Mouse (Mus musculus) lung, embryonic 15.5 days (tissue): ENCODE data around the gene Cdk4. TPM values are rescaled to one million over a fixed set of nuclear protein-coding genes. Genes with fewer than 3 reads are reported as not detected.
"Not testable (repeated sequence)": the region's sequence is repeated elsewhere in the genome, so short reads cannot be mapped to it uniquely, and the experiment has no call there.

ENCODE experiments used
- ATAC-seq: fragments of 200-750 bp; cut with Nextera tagmentation; 2 replicates; pipeline ENCODE4 v1.8.0; 2017; ENCODE audit warnings: moderate number of reproducible peaks, borderline replicate concordance; ENCODE audit not compliant: low FRiP score, low TSS enrichment; ENCODE audit errors: extremely low read depth
- H3K27ac ChIP-seq: fragments of 300-500 bp; sonication (generic); 2 replicates; pipeline ENCODE4 v1.5.1; 2015; ENCODE audit warnings: moderate library complexity, mild to moderate bottlenecking, inconsistent platforms
- H3K27me3 ChIP-seq: fragments of 300-500 bp; sonication (generic); 2 replicates; pipeline ENCODE4 v1.6.1; 2015; ENCODE audit warnings: inconsistent platforms
- H3K36me3 ChIP-seq: fragments of 300-500 bp; sonication (generic); 2 replicates; pipeline ENCODE4 v1.6.1; 2015; ENCODE audit warnings: inconsistent platforms
- H3K4me1 ChIP-seq: fragments of 300-500 bp; sonication (generic); 2 replicates; pipeline ENCODE4 v1.6.1; 2015; ENCODE audit warnings: inconsistent platforms
- H3K4me2 ChIP-seq: fragments of 300-500 bp; sonication (generic); 2 replicates; pipeline ENCODE4 v1.6.1; 2015; ENCODE audit warnings: inconsistent platforms, mild to moderate bottlenecking, moderate library complexity
- H3K4me3 ChIP-seq: fragments of 300-500 bp; sonication (generic); 2 replicates; pipeline ENCODE4 v1.5.1; 2015; ENCODE audit warnings: mild to moderate bottlenecking, inconsistent platforms
- H3K9ac ChIP-seq: fragments of 300-500 bp; sonication (generic); 2 replicates; pipeline ENCODE4 v1.6.1; 2015; ENCODE audit warnings: inconsistent platforms
- H3K9me3 ChIP-seq: fragments of 300-500 bp; sonication (generic); 2 replicates; pipeline ENCODE4 v1.6.1; 2016; ENCODE audit warnings: inconsistent platforms
- WGBS: fragments of 180-500 bp; shearing (Covaris S2); methylation state at CpG from one replicate; pipeline ENCODE4 v1.1.7; 2015; 5-methylcytosine and 5-hydroxymethylcytosine counted together
- polyA plus RNA-seq: library from polyadenylated mRNA; unstranded; fragments of >200 nt; fragmentation: Nextera tagmentation; extraction: Ambion mirVana; gene quantifications from 2 replicates; pipeline ENCODE4 v1.2.1, GENCODE M21; 2015

Gene Cdk4
- polyA plus RNA-seq, 1 experiment from 2014 or later = 1,786 TPM

DNA sequence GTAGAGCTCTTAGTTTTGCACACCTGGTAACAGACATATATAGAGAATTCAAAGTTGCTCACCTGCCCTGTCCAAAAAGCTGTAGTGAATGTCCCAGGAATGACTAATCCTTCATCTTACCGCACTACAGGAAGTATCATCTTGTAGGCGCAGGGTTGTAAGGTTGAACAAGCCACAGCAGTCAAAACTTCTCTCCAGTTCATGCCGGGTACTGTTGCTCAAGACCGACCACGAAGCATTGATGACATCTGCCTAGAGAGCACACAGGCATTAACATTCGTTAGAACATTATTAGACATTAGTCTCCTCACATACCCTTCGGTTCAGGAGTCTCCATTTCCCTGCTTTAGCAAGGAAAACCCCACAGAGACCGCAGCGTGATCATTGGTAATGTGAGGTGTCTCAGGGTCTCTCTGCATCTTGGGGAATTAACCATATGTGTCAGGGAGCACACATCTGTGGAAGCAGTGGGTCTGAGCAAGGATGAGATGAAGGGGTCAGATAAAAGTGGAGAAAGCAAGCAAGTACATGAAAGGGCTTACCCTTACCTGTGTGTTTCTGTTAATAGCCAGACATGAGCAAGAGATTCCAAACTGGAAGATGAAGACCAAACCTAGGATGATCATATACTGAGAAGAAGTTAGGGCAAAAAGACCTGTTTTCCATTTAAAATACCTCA lies 5.2 kb downstream of the Cdk4 start:
- peak overlapping the region; percentile 57 for H3K4me3 ChIP-seq
- WGBS = 62% methylated on average over 9 of the region's 9 CpGs
- peak overlapping the region; percentile 83 for H3K4me2 ChIP-seq
- peaks cover 29% of the 10 kb centered on the region for H3K4me1 ChIP-seq
- peaks cover 39% of the 10 kb centered on the region for H3K36me3 ChIP-seq
- 0 out of 2 replicates have a peak overlapping the region, but pooled peaks have one; percentile 90 for H3K27ac ChIP-seq
- no peak for ATAC-seq
- peak overlapping the region; percentile 58 for H3K9ac ChIP-seq
- no peaks in the 10 kb centered on the region for H3K27me3 ChIP-seq
- no peaks in the 10 kb centered on the region for H3K9me3 ChIP-seq

DNA sequence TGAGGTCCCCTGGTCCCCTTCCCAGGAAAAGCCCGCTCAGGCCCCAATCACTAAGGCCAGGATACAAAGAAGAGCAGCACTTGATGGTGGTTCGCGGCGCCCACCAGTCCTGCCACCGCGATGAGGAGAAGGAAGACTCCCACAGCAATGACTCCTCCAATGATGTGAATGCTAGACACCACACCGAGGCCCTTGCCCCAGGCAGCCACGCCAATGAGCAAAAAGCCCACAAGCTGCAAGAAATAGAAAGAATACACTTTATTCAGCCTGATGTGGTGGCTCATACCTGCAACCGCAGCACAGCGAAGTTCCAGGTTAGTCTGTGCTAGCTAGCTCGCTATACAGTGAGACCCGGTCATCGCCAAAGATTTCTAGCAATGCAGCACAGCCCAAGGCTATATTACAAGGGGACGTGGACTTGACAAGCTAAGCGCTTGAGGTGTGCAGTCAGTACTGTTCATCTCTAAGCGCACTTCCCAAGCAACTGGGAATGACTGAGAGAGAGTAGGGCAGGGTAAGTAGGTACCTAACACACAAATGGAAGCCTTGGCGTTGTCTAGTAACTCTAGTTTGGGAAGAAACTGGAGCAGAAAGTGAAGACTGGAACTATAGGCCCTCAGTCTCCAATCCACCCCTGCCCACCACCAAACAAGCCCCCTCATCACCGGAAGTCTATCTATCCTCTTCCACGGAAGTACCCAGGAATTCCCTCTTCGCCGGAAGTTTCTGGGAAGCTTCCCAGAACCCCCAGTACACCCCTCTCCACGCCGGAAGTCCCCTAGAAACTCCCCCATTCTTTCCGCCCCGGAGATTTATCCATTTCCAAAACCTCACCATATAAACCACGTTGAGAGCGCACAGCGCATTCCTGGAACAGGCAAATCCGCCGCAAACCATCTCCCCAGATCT lies 6.2 kb downstream of the Cdk4 start:
- Histone ChIP-seq H3K9me3 (no peaks in the 10 kb centered on the region), H3K36me3 (peaks cover 39% of the 10 kb centered on the region), H3K27ac (peak overlapping the region; percentile 90), H3K4me3 (peak overlapping the region; percentile 57), H3K4me2 (peak overlapping the region; percentile 83), H3K4me1 (peaks cover 29% of the 10 kb centered on the region), H3K9ac (peak overlapping the region; percentile 58), H3K27me3 (no peaks in the 10 kb centered on the region)
- 4% methylated on average over 30 of the region's 30 CpGs for WGBS
- peak; percentile 54 for ATAC-seq

DNA sequence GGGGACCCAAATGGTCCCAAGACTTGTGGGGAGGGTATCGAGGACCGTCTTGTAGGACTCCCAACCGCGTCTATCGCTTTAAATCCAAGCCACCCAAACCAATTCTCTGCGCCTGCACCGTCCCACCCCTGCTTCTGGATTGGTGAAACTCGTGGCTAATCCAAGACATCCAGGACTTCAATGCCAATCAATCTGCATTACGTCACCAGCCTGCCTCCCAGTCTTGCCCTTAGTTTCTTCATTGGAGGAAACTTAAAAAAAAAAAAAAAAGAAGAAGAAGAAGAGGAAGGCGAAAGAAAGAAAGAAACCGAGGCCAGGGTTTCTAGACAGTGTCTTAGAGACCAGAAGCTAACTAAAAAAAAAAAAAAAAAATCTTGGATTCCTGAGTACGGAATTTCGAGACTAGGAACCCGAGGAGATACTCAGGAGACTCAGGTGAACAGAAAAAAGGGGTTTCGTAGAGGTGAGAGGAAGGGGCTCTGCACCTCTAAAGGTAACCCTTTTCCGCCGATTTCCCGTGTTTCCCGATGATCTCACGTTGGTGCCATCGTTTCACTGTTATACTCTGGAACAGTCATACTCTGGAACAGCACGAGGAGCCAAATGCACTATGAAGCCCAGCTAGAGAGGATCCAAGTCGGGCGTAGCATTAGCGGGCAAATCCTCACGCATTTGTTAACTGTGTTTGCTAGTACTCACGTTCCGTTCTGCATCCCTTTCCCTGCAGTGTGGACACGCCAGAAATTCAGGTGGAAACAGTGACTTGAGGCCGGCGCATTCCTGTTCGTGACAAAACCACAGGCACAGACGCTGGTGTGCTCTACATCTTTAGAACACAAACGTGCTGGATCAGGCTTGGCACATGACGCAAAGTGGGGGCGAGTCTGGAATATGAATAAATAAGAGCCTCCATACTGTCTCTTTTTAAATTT lies 7.1 kb downstream of the Cdk4 start, which contains the start of gene Tspan31:
Gene Tspan31 (minus strand): TSS at position 75 of the 932 bp plus-strand sequence.
- peak within 1 kb of the TSS; percentile 83 for H3K4me2 ChIP-seq
- peak within 1 kb of the TSS; percentile 57 for H3K4me3 ChIP-seq
- H3K36me3 ChIP-seq = peaks cover 32% of the 10 kb centered on the region
- peak; percentile 91 for ATAC-seq
- WGBS = under 1% methylated on average over 36 of the region's 36 CpGs
- H3K9ac ChIP-seq = peak within 1 kb of the TSS; percentile 67
- H3K9me3 ChIP-seq = no peaks in the 10 kb centered on the region
- peaks cover 3% of the 10 kb centered on the region; the same call in 1 of the 2 replicates for H3K27me3 ChIP-seq
- H3K4me1 ChIP-seq = peaks cover 22% of the 10 kb centered on the region
- H3K27ac ChIP-seq = peak within 1 kb of the TSS; percentile 90

DNA sequence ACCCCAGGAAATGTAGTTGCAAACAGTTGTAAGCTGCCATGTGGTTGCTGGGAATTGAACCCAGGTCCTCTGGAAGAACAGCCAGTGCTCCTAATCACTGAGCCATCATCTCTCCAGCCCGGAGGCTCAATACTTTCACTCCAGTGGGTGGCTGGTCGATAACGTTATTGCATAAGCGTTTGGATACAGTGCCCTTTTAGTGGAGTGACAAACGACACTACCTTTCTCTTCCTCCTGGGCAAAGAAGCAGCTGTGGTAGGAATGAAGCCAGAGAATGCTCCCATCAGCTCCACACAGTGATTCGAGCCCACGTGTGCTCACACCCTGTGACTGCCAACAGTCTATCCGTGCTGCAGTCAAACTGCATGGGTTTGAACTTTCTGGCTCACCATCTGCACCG lies 7.9 kb downstream of the Cdk4 start:
- WGBS = 64% methylated on average over 9 of the region's 9 CpGs
- no peak for ATAC-seq

DNA sequence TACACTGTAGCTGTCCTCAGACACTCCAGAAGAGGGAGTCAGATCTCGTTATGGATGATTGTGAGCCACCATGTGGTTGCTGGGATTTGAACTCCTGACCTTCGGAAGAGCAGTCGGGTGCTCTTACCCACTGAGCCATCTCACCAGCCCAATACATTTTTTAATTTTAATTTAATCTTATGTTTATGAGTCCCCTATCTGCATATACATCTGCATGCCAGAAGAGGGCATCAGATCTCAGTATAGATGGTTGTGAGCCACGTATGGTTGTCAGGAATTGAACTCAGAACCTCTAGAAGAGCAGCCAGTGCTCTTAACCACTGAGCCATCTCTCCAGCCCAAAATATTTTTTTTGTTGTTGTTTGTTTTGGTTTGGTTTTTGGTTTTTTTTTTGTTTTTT lies 8.9 kb downstream of the Cdk4 start:
- Histone ChIP-seq H3K4me1 (peaks cover 22% of the 10 kb centered on the region), H3K36me3 (peaks cover 14% of the 10 kb centered on the region), H3K27me3 (peaks cover 21% of the 10 kb centered on the region)
- H3K27ac ChIP-seq, H3K9me3 ChIP-seq, H3K4me2 ChIP-seq, H3K9ac ChIP-seq, H3K4me3 ChIP-seq, ATAC-seq: not testable (repeated sequence)
- 77% methylated on average over 4 of the region's 4 CpGs for WGBS

More for the DNA sequence above, 7.9 kb downstream of the Cdk4 start:
- peak overlapping the region; percentile 67; the same call in 1 of the 2 replicates for H3K9ac ChIP-seq
- peaks cover 10% of the 10 kb centered on the region for H3K27me3 ChIP-seq
- peak overlapping the region; percentile 83 for H3K4me2 ChIP-seq
- H3K4me1 ChIP-seq = peaks cover 22% of the 10 kb centered on the region
- no peaks in the 10 kb centered on the region for H3K9me3 ChIP-seq
- no peak overlapping the region for H3K27ac ChIP-seq
- peaks cover 24% of the 10 kb centered on the region for H3K36me3 ChIP-seq
- peak overlapping the region; percentile 57 for H3K4me3 ChIP-seq

DNA sequence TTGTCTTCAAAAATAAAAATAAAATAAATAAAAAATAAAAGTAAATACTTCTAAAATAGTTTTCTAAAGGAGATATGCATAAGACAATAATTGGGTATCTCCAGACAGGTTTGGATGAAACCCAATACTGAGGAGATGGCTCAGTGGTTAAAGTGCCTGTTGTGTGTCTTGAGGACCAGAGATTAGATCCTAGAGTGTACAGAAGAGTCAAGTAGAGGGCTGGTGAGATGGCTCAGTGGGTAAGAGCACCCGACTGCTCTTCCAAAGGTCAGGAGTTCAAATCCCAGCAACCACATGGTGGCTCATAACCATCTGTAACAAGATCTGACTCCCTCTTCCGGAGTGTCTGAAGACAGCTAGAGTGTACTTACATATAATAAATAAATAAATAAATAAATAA lies 9.6 kb downstream of the Cdk4 start:
- not testable (repeated sequence) for H3K27ac ChIP-seq, H3K9me3 ChIP-seq, H3K9ac ChIP-seq, H3K36me3 ChIP-seq, H3K4me2 ChIP-seq, ATAC-seq, H3K4me3 ChIP-seq
- H3K4me1 ChIP-seq = peaks cover 18% of the 10 kb centered on the region
- H3K27me3 ChIP-seq = peaks cover 28% of the 10 kb centered on the region
- WGBS = 59% methylated on average over 2 of the region's 2 CpGs

DNA sequence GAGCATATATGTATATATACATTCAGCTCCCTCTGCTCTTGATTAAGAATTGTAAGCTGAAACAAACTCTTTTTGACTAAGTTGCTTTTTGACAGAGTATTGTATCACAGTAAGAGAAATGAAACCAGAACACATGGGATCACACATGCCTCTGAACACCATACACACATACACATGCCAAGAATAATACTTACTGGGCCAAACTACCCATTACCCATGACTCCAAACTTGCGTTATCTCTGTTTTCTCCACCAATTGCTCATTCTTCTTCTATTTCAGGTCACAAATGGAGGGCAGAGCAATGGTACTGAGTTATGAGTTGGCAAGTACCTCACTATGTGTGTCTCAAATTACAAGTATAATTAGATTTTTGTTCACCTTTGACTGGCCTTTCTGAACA lies 10.6 kb downstream of the Cdk4 start:
- no peak for ATAC-seq
- 93% methylated on average over 1 of the region's 1 CpGs for WGBS
- H3K27ac ChIP-seq = no peak overlapping the region

DNA sequence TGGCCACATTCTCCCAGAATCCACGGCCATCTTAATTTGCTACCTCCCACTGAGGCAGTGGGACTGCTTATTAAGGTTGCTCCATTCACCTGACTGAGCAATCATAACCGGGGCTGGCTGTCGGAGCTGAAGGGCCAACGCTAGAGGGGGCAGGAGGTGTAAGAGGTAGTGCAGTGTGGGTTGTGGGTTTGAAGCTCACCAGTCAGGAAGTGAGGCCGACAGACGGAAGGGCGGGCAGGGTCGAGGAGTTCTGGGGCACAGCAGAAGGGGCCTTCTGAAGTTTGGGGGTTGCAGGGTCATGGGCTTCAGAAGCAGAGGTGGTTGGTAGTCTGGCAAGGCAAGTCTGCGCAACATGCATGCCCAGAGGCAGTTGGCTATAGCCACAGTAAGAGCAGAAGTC lies 11.7 kb downstream of the Cdk4 start, which contains the start of gene Agap2:
Gene Agap2 (plus strand): TSS at position 205 of the 400 bp plus-strand sequence.
- H3K36me3 ChIP-seq = no peaks in the 10 kb centered on the region
- 60% methylated on average over 9 of the region's 9 CpGs for WGBS
- H3K9me3 ChIP-seq = no peaks in the 10 kb centered on the region
- H3K4me1 ChIP-seq = peaks cover 26% of the 10 kb centered on the region
- H3K27ac ChIP-seq = no peak within 1 kb of the TSS
- ATAC-seq = no peak
- peaks cover 49% of the 10 kb centered on the region for H3K27me3 ChIP-seq
- no peak within 1 kb of the TSS for H3K4me2 ChIP-seq
- no peak within 1 kb of the TSS for H3K4me3 ChIP-seq
- no peak within 1 kb of the TSS for H3K9ac ChIP-seq

More for the DNA sequence above, 10.6 kb downstream of the Cdk4 start:
- Histone ChIP-seq H3K4me1 (peaks cover 17% of the 10 kb centered on the region), H3K9ac (no peak overlapping the region), H3K9me3 (no peaks in the 10 kb centered on the region), H3K27me3 (peaks cover 38% of the 10 kb centered on the region), H3K36me3 (no peaks in the 10 kb centered on the region), H3K4me3 (no peak overlapping the region), H3K4me2 (no peak overlapping the region)

DNA sequence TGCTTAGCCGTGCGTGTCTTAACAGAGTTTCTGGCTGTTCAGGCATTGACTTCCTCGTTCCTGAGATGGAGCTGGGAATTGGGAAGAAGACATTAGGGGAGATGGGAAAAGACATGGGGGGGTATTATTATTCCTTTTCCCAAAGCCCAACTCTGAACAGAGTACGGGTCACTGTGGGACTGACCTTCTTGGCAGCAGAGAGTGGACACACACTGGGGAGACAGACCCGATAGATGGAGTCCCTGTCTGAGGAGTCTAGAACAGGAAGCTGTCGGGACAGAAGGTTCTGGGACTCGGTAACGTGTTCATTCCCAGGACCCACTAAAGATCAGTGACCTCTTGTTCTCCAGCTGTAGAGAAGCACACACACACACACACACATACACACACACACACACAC lies 12.3 kb downstream of the Cdk4 start:
- H3K4me1 ChIP-seq = peaks cover 32% of the 10 kb centered on the region
- H3K4me2 ChIP-seq = no peak overlapping the region
- H3K4me3 ChIP-seq = no peak overlapping the region
- H3K9me3 ChIP-seq = no peaks in the 10 kb centered on the region
- WGBS = 62% methylated on average over 8 of the region's 8 CpGs
- no peak overlapping the region for H3K9ac ChIP-seq
- no peaks in the 10 kb centered on the region for H3K36me3 ChIP-seq
- no peak overlapping the region for H3K27ac ChIP-seq
- peaks cover 55% of the 10 kb centered on the region for H3K27me3 ChIP-seq
- ATAC-seq = no peak

DNA sequence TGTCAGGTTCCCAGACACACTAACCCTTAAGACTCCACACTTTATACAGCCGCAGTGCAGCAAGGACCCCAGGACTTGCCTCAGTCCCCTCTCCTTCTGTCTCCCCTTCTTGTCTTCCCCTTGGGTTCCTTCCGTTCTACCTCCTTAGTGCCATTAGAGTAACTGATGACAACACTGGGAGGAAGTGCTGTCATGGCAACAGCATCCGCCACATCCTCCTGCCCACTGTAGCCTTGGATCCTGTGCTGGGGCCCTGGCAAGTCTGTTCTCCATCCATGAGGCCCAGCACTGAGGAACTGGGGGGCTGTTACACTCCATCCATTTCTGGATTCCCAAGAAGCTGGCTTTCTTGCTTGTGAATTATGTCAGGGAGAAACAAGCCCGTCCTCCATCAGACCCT lies 12.7 kb downstream of the Cdk4 start:
- H3K4me2 ChIP-seq = no peak overlapping the region
- ATAC-seq = no peak
- no peaks in the 10 kb centered on the region for H3K9me3 ChIP-seq
- H3K27me3 ChIP-seq = peaks cover 59% of the 10 kb centered on the region
- no peak overlapping the region for H3K9ac ChIP-seq
- peaks cover 33% of the 10 kb centered on the region for H3K4me1 ChIP-seq
- no peak overlapping the region for H3K4me3 ChIP-seq
- 26% methylated on average over 4 of the region's 4 CpGs for WGBS
- no peak overlapping the region for H3K27ac ChIP-seq
- H3K36me3 ChIP-seq = no peaks in the 10 kb centered on the region

DNA sequence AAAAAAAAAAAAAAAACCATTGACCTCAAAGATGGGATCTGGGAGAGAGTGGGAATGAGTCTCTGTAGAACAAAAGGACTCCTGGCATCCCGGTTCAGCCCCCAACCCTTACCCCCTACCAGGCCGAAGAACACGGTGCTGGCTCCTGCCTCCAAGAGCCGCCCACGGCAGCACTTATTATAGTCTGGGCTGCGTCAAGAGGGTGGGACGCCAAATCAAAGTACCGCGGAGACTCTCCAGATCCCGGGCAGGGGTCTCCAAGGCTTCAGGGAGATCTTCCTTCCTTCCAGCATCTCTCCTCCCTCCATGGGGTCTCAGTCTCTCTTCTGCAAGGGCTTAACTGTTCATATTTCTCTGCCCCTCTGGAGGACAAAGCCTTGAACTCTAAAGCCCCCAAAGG lies 14.2 kb downstream of the Cdk4 start:
- H3K36me3 ChIP-seq = no peaks in the 10 kb centered on the region
- H3K4me3 ChIP-seq = no peak overlapping the region
- H3K4me1 ChIP-seq = peaks cover 41% of the 10 kb centered on the region
- no peak overlapping the region for H3K9ac ChIP-seq
- WGBS = 7% methylated on average over 10 of the region's 10 CpGs
- H3K27me3 ChIP-seq = peaks cover 73% of the 10 kb centered on the region
- no peak for ATAC-seq
- H3K4me2 ChIP-seq = no peak overlapping the region
- H3K9me3 ChIP-seq = no peaks in the 10 kb centered on the region
- no peak overlapping the region for H3K27ac ChIP-seq
